Mouse (Mus musculus) thymus, adult 18-20 months (tissue): Measurements from ENCODE around the gene Mif.

Experiments
- DNase-seq, 2 experiments: peaks; one replicate each; pipeline ENCODE4 v3.0.0; 2022; ENCODE audit warnings: mixed read lengths in 2 of 2

Mif gene

DNA sequence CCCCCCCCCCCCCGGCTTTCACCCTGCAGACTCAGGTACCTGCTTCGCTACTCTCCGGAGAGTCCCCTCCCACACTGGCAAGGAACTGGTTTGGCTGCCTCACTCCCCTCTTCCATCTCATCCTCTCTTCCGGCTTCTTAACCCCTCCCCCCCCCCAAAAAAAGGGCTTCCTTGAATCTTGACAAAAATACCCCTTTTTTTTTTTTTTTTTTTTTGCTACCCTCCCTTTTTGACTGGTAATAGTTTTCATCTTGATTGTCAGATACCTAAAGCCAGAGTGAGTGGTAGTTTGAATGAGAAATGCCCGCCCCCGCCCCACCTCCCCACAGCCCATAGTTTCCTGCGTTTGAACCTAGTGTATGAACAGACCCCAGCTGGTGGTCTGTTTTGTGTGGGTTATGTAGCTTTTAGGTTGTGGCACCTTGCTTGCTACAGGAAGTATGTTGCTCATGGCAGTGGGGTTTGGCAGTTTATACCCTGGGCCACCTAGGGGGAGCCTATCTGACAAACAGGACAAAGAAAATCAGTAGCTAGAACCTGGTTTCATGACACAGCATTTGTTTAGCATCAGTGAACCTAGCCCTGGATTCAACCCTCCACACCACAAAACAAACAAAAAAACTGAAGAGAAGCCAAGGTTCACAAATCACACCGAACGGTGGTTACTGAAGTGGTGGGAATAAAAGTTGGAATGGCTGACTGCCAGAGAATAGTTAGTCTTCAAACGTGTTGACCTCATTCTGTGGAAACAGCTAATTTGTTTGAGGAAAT is 24.1 kb downstream of the Mif start:
- peak; percentile 62 to 85 for DNase-seq

DNA sequence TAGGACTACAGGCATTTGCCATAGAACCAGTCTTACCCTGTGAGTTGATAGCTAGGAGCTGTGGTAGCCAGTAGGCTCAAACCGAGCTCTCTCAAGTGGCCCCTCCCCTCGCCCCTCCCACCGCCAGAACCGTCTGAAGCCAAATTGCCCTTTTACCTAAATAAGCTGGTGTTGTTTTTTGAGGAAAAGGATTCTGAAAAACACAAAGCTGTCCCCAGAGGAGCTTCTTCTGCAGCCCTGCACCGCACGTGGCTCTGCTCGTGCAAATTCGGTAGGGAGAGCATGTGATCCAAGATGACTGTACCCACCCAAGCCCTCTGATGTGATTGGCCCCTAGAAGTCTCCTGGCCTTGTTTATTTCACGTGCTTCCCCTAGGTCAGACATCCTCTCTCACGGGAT is 24.7 kb downstream of the Mif start:
- peak; percentile 59 to 60 for DNase-seq

DNA sequence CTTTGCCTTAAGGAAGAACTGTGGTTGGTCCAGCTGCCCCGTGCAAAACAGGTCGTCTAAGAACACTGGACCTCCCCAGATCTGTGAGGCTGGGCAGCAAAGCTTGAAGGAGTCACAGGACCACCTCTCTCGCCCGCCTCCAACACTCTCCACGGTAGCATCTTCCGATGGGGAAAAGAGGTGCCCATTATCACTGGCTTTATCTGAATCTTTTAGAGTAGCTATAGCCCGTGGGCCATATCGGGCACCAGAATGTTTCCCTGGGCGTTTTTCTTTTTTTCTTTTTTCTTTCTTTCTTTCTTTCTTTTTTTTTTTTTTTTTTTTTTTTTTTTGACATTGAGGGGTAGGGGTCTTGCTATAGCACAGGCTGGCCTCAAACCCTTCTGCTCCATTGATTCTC is 25.3 kb downstream of the Mif start:
- DNase-seq: peak in 1 of 2 experiments; percentile 16

DNA sequence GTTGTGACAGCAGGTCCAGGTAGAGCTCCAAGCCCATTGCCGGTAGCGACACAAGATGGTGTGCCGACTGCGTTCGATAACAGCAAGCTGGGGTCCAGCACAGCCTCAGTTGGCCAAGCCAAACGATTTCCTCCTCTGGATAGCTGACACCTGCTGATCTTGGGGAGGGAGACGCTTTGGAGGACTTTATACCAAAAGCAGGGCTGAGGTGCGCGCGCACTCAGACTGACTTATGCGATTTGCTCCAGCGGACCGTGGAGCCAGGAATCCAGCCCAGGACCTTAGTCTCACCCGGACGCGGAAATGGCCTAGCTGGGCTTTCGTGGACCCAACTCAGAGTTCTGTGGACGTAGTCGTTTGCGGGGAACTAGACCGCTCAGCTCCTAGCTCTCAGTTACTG is 25.8 kb downstream of the Mif start:
- peak; percentile 62 to 71 for DNase-seq

DNA sequence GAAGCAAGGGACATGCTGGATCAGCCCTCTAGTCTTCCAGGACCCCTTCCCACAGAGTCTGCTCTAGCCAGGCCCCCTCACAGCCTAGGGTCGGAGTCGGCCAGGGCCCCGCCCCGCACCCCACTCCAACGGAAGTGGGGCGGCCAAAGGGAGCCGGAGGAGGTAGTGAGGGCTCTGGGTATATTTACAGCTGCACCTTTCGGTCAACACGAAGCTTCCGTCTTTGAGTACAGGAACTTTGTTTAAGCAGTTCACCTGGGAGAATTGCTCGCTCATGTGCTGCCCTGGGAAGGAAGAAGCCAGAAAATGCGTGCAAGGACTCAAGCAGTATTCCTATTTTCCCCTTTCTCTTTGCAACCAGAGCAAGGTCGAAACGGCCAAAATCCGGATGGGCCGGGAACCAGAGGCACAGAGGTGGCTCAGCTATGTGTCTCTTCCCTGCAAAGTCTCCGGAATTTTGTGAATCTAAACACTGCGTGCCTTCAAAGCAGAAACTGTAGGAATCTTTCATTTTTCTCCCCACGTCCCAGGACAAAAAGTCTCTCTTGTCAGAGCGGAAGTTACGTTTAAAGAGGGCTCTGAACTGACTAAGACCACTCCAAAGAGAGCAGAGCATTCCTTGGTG is 26.5 kb downstream of the Mif start:
- DNase-seq: peak; percentile 31 to 47

DNA sequence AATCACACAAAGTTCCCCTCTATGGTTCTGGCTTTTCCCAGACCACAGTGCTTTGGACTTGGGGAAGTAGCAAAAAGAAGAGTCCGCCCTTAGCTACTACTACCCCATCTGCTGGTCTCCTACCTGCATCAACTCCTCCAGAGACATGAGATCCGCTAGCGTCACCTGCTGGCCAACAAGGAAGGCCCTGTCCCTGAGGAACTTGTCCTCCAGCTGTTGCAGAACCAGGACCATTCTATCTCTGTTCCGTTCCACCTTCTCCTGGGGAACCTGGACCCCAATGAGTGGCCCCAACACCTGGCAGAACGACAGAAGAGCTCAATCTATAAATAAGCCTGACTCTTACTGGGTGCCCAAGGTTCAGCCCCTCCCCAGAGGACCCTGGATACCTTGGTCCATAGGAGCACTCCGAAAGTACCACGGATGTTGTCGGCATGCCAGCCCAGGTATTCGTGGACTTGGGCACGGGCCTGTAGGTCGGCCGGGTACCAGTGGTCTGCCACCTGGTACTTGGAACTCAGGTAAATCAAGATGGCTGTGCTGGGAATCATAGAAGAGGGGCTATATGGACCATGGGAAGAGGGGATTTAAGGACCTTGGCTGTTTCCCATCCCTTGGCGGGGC is 27.7 kb downstream of the Mif start:
- DNase-seq: peak; percentile 50 to 61

DNA sequence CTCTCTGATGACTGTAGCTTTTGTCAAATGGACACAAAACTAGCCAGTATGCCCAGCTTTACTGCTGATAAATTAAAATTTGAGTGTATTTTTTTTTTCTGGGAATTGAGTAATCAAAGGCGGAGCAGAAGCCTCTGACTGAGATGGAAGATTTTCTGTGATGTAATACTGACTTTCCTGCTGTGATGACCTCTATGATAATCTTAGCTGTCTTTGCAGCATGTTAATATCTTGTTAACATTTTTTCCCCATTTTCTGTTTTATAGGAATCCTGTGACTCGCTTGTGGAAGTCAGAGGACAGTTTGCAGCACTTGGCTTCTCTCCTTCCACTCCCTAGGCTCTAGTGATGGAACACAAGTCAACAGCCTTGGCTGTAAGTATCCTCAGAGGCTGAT is 29.8 kb downstream of the Mif start:
- DNase-seq: no peak

DNA sequence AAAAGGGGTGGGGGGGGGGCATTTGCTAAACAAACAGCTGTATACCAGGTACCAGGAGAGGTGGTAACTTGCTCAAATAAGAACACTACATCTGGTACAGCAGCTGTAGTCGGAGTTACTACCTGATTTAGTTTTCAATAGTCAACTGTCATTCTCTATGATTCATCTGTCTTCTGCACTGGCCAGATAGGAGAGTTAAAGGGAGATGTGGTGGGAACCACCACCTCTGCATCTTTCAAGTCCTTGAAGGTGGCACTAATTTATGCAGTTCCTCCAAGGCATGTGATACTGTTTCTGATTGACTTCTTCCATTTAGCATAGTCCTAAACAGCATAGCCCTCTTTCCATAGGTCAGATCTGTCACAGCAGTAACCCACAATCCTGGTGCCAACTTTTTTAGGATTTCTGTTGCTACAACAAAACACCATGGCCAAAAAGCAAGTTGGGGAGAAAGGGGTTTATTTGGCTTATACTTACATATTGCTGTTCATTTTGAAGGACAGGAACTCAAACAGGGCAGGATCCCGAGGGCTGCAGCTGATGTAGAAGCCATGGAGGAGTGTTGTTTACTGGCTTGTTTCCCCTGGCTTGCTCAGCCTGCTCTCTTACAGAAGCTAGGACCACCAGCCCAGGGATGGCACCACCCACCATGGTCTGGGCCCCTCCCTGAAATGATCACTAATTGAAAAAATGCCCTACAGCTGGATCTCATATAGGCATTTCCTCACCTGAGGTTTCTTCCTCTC is 30.3 kb downstream of the Mif start:
- DNase-seq: no peak

DNA sequence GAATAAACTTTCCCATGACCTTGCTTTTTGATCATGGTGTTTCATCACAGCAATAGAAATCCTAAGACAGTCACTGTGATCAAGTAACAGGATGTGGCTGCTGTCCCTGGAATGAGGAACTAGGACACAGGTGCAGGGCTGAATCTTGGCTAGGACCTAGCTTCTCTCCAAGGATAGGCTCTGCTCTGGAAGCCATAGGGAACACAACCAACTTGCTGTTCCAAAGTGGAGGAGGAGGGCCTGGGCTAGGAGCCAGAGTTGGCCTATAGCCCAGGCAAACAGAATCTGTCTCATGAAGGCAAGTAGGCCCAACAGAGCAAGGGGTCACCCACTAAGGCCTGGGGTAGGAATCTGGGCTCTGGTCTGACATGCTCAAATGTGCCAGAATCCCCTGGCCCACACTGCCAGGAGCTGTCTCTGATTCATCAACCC is 31.5 kb downstream of the Mif start:
- DNase-seq: no peak

DNA sequence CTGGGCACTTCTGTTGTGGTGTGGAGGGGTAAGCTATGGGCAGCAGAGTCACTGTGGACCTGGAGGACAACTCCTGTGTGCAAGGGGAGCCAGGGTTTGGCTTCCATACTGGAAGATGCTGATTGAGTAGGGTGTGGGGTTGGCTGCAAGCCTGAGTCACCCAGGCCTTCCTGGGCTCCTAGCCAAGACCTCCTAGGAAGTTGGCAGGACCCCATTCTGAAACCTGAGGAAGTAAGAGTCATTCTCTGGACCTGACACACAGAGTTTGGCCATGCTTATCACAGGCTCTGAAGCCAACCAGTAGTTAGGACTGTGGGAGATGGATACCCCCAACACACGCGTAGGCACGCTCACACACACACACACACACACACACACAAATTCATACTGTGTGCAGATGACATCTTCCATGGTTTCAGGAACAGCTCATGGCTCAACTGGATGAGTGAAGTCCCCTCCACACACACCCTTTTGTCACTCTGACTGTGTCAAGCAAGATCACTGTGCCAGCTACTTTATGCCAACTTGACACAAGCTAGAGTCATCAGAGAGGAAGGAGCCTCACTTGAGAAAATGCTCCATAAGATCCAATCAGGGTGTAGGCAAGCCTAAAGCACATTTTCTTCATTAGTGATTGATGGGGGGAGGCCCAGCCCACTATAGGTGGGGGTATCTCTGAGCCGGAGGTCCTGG is 32.2 kb downstream of the Mif start:
- DNase-seq: no peak

DNA sequence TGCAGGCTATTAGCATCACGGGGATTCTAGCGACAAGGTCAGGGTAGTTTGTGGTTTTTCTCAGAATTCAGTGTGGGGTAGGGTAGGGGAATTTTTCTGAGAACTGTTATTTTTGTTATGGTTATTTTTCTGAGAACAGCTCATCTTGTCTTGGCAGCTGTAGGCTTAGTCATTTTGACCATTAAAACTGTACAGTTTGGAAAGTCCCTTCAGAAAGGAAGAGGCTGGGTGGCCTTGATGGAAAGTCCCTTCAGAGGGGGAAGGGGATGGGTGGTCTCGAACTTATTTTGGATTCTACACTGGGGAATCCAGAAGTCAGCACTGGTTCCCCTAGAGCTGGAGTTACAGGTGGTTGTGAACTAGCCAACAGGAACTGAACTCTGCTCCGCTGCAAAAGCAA is 35.5 kb downstream of the Mif start:
- DNase-seq: no peak

DNA sequence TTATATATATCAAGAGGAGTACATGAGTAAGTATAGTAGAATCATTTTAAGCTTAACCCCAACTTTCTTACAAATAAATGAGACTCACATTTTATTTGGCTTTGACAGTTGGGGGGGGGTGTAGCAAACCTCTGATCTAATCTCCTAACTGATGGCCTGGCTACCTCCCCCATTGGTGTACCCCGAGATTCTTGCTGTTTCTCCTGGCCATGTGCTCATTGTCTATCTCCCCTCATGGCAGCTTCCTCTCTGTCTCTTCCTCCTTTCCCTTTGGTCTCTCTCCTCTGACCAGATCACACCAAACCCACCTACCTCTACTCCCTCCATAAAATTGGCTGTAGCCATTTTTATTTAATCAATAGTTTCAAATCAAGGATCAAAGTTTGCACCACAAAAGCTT is 36.3 kb downstream of the Mif start:
- DNase-seq: no peak

DNA sequence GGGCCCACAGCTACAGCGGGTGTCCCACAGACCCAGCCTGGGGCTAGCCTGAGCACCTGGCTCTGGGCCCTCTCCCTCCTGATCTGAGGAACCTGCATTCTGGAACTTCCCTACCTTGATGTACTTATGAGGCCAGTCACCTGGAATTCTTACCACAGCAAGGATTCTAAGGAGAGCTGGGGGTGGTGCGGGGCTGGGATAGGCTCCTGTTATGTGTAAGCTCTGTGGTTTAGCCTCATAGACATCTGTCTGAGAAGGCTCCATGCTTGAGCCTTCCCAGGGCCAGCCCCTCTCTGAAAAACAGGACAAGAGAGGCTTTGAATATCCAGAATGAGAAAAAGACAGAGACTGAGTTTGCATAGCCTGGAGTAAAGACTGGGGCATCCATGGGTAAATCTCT is 37.6 kb downstream of the Mif start, which contains the start of gene Gstt4:
Gstt4 (minus strand) TSS at position 101 of the 400 bp plus-strand sequence.
- DNase-seq: no peak

DNA sequence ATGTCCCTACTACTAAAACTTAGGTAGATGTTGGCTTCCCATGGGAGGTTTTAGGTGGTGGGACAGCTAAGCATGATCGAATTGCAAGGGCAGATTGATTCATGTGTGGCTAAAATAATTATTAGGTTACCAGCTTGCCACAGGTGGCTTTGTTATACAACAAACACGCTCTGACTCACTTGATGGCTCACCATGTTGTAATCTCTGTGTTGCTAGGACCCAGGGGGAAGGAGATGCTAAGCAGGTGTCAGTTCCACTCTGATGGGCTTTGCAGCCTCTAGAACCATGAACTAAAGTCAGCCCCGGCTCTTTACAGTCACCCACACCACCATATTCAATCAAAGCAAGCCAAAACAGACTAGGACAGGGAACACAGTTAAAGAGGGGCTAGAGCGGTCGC is 40.2 kb downstream of the Mif start:
- DNase-seq: no peak

DNA sequence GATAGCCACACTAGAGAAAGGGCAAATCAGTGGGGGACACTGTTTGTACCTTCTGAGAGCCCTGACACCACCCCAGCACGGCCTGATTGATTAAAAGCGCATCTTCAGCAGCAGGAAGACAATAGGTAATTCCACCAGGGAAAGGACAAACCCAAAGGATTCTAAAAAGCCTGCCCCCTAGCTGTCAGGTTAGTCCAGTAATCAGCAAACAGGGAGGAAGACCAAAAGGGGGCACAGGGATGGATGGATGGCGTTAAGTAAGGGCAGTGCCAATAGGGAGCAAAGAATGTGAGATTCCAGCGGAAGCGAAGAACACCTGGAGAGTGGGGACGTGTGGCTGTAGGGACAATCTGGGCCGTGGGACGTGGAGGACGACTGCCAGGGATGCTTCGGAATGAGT is 41.4 kb downstream of the Mif start:
- DNase-seq: no peak
